Mouse (Mus musculus) T-helper 2 cell (primary cell): Measurements from ENCODE around the gene Mob1a.
"Not testable (repeated sequence)": the region's sequence is repeated elsewhere in the genome, so short reads cannot be mapped to it uniquely, and the experiment has no call there.

Experiments
- in situ Hi-C: fragments of 300-600 bp; cut with MboI, MseI; formaldehyde crosslinking; loops from one replicate; pipeline ENCODE4 v1.15.1; 2025; ENCODE audit warnings: high pct_unique_total_duplicates

The Mob1a gene

DNA sequence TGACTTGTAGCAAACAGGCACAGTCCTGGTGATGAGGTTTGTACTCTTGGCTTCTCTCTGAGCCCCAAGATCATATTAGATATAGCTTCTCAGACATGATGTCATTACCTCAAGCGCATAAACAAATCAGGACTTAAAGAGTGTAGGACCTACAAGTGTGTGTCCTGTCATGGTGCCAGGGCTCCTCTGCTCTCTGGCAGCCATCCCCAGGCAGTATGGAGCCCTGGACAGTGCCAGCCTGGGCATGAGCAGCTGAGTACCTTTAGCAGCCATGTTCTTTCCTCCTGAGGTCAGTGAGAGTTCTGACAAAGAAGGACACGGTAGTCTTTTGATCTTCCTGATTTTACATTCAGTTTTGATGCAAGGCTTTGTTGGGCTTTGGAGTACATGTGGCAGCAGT is 17.1 kb downstream of the Mob1a start:
- in situ Hi-C loops = no loop called here

DNA sequence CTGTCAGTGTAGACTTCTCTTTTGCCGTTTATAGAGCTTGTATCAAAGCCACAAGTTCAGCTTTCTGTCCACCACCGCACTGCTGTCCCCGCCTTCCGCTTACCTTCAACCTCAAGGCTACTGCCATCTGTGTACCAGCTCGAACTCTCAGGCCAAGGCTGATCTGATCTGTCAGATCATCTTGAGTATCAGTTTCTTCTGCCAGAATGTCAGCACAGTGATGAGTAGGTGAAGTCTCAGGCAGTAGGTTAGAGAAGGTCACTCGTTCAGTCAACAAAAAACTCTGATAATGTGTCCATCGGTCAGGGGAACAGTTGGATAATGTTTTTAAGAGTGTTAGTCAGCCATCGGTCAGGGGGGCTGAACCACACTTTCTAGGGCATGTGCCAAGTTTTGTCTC is 19.5 kb downstream of the Mob1a start:
- in situ Hi-C loops = not testable (repeated sequence)

DNA sequence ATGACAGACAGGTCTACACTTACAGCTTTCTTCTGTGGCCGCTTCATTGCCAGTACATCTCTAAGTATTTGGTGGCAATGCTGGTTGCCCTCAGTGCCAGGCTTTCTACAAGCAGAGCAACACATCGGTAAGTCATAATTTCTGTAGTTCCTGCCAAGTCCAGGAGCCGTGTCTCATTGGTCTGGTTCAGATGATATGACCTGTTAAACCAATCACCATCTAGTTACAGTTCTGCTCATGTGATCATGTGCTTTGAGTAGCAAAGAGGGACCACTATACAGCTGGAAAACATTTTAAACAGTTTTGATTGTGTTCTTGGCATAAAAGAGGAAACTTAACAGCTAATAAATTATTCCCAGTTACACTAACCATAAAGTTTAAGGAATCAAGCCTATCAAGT is 22.1 kb downstream of the Mob1a start:
- in situ Hi-C loops = no loop called here

DNA sequence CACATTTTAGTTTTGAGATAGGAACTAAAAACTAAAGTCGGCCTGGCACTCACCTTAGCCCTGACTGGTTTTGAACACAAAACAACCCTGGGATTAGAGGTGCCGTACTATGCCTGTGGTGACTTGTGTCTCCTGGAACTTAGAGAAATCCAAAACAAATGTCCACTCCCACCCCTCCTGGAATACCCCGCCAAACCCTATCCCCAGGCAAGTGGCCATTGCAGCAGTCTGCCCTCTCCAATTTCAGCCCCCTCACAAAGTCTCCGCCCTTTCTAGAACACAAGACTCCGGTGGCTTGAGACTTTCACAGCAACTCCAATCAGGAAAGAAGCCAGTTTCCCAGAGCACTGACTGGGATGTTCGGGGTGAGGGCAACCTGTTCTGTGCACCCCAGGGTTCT is 23.1 kb downstream of the Mob1a start, which contains the start of gene Bola3:
Gene Bola3 (plus strand): TSS at position 275 of the 400 bp plus-strand sequence.
- in situ Hi-C loops = no loop called here

DNA sequence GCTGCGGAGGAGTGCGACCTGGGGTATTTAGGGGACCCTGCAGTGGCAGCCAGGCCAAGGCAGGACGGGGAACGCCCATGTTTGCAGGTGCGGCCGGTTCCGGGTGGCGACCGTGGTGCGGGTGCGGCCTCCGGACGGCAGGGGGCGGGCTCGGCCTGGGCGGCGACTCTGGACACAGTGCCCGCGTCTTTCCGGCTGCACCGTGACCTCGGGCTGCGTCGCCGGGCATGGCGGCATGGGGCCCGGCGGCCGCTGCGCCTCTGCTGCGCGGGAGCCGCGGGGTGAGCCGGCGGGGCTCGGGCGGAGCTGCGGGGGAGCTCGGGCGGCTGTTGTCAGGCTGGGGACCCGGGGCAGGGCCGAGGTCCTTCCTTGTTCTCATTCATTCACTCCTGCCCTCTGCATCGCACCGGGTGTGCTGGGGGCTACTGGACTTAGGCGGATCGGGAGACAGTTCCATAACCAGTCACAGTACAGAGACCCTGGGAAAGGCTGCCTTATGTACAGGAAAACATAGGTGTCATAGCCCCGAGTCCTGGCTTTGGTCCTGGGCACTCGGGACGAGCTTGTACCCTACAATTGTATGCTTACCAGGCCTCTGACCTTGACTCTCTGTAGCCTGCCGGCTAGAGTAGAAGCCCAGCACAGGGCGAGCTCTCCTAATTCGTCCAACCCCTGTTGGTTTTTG is 23.6 kb downstream of the Mob1a start:
- in situ Hi-C loops = no loop called here

DNA sequence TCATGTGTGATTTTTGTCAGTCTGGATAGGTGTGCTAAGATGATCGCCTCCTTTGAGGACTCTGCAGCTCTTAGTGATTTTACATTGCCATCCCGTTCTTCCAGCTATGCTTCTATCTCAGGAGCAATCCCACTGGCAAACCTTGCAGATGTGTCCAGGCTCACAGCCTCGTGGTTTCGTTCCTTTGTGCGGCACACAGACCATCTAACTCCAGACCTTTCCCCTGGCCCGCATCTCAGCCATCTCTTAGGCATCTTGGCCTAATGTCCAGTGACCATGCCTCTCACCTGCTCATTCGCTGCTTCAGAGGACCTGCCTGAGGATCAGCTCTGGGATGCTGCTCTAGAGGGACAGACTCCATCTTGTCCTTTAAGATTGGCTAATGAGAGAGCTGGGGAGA is 24.4 kb downstream of the Mob1a start:
- in situ Hi-C loops = no loop called here

DNA sequence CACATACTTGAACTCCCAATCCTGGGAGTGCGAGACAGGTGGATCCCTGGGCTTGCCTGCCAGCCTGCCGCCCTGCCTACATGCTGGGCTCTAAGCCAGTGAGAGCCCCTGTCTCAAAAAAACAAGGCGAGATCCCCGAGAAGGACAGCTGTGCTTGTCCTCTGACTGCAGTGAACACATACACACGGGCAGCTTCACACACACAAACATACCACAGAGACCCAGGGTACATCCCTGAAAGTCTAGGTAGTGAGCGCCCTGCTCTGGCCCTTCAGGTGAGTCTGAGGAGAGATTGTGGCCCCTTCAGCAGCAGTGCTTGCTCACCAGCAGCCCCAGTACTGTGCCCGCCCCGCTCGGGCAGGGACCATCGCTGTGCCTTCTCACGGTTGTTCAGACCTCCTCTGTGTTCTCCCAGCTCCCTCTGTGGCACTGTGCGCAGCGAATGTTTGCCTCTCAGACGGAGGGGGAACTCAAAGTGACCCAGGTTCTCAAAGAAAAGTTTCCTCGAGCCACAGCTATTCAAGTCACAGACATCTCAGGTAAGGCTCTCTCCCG is 25.1 kb downstream of the Mob1a start:
- in situ Hi-C loops = no loop called here

DNA sequence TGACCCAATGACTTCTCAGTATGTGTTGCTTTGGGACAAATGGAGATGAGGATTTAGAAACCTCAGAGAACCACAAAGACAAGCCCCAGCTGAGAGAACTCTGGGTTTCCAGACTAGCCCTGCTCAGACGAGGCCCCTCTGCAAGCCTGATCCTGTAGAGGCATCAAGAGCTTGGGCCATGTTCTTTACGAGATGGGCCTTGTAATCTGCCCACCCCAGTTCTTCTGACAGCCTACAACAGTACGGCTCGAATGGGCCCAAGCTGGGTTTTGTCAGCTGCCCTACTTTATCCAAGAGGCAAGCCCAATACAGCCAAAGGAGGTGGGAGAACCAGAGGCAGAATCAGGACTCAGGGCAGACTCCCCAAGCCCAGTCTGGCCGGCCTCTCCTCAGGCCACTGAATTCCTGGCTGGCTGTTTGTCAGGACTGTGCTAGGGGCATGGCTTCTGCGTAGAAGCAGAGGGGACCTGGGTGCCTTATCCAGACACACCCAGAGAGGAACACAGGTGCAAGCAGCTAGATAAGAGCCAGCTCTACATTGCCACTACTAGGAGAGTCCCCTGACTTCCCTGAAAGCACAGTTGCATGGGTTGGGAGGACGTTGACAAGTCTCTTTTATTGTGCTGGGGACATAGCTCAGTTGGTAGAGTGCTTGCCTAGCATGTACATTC is 25.8 kb downstream of the Mob1a start:
- in situ Hi-C loops = no loop called here

DNA sequence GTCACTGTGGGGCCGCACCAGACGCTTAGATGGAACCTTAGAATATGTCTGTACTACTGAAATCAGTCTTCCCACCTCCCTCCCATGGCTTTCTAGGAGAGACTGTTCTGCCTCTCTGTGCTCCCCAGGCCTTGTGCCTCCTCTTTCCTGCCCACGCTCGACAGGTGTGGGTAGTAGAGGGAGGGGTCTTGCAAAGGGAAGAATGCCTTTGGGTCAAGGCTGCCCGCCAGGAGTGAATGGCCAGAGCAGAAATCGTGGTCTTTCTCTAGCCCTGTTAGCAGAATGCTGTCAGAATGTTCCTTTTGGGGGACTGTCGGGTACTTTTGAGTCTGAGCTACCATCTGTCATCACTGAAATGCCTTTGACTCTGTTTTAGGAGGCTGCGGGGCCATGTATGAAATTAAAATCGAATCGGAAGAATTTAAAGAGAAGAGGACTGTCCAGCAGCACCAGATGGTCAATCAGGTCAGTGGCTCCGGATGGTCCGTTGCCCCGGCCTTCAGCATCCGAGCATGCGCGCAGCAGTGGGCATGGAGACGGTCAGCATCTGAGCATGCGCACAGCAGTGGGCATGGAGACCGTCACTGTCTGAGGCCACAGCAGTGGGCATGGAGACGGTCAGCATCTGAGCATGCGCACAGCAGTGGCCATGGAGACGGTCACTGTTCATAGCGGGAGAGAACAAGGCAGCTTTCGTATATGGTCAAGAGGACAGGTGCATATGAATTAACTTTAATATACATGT is 27.0 kb downstream of the Mob1a start:
- in situ Hi-C loops = no loop called here

DNA sequence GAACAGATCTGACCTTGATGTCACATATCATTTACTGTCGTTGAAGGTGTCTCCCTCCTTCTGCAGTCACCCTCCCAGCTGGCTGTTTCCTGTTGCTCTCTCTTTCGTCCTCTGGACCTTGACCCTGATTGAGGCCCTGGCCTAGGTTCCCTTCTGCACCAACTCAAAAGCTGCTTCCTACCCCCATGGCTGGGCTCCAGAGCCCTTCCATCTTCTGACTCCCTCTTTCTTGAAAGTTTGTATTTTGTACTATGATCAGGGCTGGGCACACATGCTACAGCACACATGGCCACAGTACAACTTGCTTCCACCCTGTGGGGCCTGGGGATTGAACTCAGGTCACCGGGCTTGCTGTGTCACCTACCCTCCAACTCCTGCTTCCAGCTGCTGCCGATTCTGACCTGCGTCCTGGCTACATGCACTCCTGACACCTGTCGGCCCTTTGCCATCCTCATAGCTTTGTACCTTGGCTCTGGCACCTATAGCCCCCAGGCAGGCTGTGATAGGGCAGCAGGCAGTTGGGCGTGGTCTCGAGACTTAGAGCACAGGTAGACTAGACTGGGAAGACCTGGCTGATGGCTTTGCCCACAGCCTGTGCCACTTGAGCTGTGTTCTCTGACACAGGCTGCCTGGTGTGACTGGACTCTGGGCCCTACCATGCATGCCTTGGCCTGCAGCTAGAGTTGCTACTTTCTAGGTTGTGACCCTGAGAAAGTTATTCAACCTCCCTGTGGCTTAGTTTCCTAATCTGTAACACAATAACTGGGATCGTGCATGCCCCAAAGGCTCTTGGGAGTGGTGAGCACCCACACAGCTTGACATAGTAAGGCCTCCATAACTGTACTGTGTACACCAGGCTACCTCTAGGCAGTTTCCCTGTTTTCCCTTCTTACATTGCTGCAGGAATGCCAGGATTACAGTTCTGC is 29.3 kb downstream of the Mob1a start:
- in situ Hi-C loops = loop anchor here (5.0 kb wide), 2 partner anchors 157 to 322 kb away; partner anchors contain the start of gene Cd207

DNA sequence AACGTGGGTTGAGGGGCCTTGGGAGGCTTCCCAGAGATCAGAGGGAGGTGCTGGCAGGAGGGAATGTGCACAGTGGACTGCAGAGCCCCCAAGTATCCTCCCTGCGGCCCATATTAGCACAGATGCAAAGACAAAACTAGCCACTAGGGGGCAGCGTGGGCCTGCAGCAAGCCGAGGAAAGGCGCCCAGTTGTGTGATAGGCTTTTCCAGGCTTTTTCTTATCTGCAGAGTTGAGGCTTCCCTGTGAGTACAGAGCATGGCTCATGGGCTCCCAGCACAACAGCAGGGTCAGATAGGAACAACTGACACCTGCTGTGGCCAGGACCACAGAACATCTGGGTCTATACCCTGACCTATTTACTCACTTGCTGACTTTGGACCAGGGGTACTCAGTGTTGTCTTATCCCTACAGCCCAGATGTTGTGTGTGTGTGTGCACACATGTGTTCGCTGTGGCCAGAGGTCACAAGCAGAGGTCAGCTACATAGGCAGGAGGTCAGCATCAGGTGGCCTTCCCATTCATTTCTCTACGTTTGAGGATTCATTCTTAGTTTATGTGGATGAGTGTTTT is 30.8 kb downstream of the Mob1a start:
- in situ Hi-C loops = loop anchor here (5.0 kb wide), 2 partner anchors 156 to 321 kb away; partner anchors contain the start of gene Cd207

DNA sequence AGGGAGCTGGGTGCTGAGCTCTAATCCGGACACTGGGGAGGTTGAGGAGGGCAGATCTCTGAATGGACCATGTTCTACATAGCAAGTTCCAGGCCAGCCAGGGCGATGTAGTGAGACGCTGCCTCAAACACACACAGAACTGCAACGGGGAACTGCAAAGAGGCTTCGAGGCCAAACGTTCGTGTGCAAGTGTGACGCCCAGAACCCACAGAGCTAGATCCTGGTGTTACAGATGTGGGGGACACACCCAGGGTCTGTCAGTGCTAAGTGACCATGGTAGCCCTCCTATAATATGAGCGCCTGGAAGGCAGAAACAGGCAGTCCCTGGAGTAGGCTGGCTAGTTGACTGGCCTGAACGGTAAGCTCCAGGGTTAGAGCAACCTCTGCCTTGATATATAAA is 31.6 kb downstream of the Mob1a start:
- in situ Hi-C loops = loop anchor here (5.0 kb wide), 2 partner anchors 155 to 320 kb away; partner anchors contain the start of gene Cd207

DNA sequence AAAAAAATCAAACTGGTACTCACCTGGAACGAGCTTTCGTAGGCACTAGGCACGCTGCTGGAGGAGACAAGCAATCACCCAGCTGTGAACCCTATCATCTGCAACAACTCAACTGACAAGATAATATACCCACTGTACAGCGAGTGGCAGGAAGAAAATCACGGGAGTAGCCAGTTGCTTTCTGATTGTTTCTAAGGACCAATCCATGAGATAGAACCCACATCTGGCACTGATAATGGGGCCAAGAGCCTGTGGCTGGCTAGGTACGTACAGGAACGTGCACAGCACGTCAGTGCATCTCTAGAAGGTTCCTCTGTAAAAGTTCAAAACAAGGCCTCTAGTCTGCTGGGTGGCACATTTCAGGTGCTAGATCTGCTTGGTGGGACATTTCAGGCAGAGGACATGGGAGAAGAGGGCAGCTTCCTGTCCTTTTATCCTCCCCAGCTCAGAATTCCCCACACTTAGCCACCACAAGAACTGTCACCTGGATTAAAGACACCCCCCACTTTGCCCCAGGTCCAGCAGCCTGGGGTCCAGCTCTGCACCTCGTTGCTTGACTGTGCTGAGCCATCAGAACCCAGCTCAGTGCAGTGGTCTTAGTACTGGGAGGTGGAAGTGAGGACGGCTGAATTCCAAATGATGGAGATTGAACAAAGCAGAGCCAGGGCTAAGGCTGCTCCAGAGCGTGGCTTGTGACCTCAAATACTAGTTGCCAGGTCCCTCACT is 35.9 kb downstream of the Mob1a start:
- in situ Hi-C loops = no loop called here

DNA sequence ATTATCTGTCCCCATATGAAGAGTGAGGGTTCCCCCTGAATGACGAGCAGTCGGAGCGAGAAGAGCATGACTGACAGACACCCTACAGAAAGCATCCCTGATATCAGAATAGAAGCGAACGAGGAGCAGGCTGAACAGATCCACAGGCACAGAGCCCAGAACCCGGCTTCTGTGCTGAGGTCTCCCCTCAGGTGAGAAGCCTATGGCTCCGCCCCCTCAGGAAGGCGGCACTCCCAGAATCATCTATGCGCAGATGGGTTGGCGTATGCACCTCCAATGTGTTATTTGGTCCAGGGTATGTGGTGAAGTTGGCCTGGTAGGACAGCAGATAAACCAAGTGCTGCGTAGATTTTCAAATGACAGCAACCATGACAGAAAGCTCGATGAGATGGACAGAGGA is 37.3 kb downstream of the Mob1a start:
- in situ Hi-C loops = no loop called here

DNA sequence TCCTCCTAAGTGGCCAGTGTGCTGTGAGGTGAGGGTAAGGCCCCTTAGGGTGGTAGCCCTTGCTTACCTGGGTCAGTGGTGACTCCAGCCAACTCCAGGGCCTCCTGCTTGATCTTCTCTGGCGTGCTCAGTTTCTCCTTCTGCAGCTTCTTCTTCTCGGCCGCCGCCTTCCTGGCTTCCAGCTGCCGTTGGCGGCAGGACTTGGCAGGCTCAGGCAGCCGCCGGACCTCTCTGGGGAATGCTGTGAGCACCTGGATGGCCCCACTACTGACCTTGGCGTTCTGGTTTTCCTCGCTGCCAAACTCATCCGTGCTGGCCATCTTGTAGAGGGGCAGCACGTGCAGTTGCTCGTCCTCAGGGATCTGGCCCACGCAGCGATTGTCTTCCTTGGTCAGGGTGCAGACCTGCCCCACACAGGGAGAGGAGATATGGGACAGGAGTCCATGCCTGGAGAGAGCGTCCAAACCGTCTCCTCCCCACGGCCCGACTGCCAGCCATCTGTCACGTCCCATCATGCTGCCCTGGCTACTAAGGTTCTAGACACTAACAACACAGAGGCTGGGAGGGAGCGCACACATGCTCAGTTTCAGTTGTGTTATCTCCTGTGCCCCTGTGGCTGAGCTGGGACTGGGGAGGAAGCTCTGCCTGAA is 44.6 kb downstream of the Mob1a start:
- in situ Hi-C loops = no loop called here

DNA sequence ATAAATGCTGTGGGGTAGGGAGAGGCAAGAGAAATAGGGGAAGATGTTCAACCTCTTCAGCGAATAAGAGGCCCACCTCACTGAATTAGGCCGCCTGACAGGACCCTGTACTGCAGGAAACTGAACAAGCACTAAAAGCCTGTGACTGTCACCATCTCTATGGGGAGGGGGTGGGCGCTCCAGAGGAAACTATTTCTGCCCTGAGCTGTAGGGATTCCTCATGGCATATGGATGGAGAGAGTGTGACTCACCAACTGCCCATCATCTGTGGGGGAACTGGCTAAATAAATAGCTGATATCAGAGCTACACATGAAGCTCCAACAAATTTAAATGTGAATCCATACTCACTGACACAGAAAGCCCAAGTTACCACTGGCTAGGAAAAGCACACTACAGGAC is 45.5 kb downstream of the Mob1a start:
- in situ Hi-C loops = no loop called here

DNA sequence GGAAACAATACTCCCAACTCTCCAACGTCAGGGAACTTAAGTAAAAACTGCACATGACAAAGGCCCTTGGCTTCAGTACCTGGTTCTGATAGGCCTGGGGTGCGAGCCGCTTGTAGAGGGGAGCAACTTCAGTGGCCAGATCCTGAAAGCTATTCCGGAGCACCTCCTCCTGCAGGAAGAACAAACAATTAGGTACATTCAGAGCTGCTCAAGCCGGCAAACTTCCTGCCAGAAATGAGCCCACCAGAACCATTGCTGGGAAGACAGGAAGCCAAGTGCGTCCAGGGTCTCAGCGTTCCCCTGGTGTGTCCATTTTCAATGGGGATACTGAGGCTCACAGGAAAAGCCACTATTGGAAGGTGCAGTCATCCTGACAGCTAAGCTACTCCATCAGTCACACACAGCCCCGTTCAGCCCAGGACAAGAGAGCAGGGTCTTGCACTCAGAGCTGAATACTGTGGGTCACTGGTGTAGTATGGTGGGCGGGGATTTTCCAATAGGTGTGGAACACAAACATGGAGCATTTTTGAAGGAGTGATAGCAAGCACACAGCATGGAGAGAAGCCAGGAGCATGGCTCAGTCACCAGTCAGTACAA is 48.0 kb downstream of the Mob1a start:
- in situ Hi-C loops = no loop called here

DNA sequence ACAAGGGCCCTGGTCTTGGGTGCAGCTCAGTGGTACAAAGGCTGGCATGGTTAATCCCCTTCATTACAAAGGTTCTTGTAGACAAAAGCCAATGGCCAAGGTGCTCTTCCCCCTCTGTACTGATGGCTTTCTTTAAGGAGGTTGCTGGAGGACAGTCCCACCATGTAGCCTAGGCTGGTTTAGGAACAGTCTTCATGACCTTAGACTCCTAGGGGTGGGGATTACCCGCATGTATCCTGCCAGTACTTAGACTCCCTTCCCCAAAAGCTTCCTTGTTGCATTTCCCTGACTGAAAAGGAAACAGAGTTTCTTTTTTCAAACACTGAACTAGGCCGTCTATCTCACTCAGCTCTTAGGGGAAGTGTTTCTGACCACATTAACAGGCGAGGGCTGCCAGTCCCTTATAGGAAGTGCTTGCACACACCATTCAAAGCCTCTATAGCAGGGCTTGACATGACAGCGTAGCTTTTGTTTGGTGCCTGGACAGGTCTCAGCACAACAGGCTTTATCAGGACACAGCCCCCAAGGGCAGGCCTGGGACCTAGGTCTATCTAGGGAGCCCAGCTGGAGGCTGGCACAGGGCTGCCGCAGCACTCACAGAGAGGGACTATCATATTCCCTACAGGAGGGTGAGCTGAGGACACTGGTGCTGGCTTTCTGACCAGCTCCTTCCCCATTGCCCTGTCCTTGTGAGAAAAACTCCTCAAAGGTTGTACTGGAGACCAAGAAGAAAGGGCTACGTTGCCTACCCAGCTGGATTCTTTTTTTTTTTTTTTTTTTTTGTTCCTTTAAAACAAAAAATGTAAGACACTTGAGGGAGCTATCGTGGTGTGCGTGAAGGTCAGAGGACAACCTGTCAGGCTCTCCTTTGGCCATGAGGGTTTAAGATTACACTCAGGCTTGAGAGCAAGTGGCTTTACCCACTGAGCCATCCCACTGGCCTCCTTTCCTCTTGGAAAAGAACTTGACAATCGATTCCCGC is 56.0 kb downstream of the Mob1a start:
- in situ Hi-C loops = loop anchor here (25.0 kb wide), 1 partner anchor 606 kb away; no protein-coding TSS in a partner anchor
